Mouse (Mus musculus) R1 (cell line): ENCODE data around the gene Tnfrsf8.

ENCODE experiments used
- DNase-seq: peaks from one replicate; pipeline ENCODE4 v3.0.0-alpha.2; 2018; ENCODE audit warnings: low read depth, low spot score

Gene Tnfrsf8

DNA sequence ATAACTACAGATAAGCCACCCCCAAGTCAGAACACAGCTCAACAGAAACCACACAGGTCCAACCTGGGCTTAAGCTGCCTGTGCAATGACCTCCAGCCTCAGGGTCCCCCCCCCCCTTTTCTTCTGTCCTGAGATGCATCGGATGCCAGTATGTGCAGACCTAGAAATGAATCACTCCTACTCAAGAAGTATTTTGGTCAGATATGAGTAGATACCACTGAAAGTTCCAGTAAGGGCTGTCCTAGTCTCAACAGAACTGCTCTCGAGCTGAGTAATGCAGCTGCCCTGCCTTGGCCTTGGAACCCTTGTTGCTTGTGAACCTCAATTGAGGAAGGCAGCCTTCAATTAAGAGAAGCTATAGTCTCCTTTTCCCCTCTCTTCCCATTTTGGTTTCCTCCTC, 4.1 kb downstream of the Tnfrsf8 start:
- no peak for DNase-seq

DNA sequence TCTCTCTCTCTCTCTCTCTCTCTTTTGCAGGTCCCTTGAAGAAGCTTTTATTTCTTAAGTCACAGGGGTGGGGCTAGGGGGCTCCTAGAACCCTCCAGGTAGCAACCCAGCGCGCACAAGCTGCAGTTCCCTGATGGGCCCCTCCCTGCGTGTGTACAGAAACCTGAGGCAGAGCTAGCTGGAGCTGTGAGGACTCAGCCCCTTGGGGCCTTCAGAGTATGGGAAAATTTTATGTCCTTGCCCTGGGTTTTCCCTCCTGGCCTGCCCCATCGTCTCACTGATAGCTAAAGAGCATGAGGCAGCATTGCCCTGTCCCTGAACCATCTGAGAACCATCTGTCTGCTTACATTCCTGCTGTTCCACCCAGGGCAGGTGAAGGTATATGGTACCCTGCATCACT, 8.5 kb downstream of the Tnfrsf8 start:
- DNase-seq: peak; percentile 50

DNA sequence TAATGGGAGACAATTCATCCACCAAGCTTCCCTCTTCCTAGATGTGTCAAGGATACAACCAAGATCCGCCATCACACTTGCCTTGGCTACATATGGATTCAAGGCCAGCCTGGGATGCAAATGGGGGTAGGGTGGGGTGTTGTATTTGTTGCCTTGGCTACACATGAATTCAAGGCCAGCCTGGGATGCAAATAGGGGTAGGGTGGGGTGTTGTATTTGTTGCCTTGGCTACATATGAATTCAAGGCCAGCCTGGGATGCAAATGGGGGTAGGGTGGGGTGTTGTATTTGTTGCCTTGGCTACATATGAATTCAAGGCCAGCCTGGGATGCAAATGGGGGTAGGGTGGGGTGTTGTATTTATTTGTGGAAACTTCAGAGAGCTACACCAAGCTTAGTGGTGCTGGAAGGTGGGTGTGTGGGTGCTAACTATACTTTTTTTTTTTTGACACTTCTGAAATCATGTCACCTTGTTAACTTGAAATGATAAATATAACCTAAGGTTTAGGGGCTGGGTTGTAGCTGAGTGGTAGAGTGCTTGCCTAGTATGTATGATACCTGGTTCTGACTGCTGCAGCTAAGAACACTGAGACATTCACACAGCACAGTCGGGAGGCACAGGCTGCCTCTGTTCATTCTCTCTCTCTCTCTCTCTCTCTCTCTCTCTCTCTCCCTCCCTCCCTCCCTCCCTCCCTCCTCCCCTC, 9.2 kb downstream of the Tnfrsf8 start:
- peak; percentile 95 for DNase-seq

DNA sequence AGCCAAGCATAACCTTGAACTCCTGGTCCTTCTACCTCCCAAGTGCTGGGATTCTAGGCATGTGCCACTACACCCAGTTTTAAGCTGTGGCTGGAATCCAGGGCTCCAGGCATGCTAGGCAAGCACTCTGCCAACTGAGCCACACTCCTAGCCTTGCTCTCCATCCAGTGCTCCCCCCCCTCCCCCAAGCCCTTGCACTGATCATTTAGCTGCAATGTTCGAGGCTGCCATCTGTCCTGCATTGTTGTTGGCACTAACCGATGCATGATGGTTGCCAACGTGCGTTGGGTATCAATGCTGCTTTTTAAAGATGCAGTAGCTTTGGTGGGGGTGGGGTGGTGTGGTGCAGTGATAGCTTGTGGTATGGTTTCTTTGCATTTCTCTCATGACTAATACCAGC, 10.9 kb downstream of the Tnfrsf8 start:
- no peak for DNase-seq

DNA sequence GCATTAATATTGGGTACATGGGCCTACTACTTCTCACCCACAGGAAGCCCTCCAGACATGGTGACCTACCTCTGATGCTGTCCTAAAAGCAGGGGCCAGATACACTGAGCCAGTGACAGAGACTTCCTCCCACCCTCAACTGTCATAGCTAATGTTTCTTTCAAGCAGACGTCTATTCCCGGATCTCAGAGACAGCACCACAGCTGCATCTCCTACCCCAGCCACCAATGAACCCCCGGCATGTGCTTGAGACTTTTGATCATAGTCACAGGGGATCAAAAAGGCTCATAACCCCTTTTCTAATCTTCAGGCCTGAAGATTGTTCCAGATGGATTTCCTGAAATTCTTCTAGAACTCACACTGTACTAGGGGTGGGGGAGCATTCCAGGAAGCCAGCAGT, 12.9 kb downstream of the Tnfrsf8 start:
- DNase-seq: no peak

DNA sequence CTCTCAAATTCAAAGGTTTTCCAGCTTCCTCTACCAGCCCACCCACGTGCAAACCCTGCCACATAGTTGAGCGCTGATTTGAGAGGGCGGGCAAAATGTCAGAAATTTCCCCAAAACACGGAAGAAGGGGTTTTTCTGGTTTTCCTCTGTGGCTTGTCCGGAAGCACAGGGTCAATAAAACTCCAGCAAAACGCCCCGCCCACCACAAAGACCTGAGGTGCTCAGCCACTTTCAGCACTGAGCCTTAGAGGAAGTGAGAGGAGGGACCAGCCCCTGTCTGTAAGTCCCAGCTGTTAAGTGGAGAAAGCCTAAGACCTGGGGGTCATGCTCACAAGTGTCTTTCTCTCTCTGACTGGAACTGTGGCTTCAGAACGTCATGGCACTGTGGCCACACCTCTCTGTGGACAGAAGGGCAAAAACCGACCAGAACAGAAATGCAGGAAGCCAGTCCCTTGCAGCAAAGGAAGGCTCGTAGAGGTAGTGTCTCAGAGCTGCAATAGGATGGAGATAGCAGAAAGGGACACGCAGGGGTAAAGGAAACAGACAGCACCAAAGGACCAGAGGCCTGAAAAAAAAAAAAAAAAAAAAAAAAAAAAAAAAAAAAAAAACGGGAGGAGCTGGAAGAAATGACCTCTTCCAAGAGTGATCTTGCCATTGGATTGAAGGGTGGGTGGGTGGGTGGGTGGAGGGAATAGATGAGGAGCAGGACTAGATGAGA, 14.6 kb downstream of the Tnfrsf8 start:
- DNase-seq: peak; percentile 83

DNA sequence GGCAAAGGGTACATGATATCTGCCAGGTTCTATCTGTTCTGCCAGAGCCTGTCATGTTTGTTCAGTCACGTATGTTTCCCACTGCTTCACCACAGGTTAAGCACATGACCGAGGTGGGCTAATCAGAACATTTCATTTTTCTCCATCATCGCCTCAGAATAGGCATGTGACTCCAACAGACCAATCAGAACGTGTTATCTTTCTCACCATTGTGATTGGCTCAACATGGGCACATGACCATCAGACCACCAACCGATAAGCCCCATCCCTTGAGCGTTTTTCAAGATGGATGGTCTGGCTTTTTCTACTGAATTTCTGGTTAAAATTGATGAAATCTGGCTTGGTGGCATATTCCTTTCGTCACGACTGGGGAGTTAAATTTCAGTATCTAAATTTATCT, 15.6 kb downstream of the Tnfrsf8 start:
- DNase-seq: peak; percentile 59

DNA sequence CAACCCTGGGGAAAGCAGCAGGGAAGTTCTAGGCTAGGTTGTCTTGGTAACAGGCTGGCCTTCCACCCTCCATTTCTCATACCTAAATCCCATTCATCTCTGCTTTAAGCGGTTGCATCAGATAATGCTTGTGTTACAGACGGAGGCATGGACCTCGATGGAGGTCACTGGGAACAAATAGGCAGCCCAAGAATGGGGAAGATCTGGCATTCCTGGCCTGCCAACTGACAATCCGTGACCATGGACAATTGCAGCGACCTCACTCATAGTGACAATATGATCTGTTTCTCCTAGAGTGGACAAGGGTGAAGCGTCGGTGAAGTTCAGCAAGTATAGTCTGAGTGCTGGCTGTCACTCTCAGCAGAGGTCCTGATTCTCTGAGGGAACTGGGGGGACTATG, 16.1 kb downstream of the Tnfrsf8 start:
- no peak for DNase-seq

DNA sequence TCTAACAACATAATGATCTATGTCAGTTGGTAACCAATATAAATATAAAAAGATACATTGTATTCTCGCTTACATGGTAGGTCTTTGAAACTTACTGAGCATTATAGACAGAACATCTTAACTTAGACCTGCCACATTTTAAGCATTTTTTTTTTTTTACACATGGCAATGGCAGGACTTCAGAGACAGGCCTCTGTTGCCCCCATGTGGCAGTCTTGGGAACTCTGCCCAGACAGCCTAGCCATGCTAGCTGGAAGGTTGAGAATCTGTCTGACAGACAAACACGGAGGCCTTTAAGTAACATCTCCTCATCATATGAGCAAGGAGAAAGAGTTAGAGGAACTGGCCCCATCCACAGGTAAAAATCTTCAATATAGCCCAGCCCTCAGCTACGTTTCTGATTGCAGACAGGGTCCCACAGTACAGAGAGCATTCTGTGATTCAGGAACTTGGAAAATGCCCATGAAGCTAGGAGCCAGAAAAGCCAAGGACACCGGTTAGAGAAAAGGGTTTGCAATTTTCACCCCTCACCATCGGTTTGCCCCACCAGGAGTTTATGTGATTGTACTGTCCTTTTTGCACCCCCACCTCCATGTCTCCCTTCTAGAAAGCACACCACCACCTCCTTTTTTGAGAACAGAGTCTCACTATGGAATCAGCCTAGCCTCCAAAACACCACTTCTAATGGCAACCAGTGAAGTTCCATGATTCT, 19.2 kb downstream of the Tnfrsf8 start:
- DNase-seq: peak; percentile 77

DNA sequence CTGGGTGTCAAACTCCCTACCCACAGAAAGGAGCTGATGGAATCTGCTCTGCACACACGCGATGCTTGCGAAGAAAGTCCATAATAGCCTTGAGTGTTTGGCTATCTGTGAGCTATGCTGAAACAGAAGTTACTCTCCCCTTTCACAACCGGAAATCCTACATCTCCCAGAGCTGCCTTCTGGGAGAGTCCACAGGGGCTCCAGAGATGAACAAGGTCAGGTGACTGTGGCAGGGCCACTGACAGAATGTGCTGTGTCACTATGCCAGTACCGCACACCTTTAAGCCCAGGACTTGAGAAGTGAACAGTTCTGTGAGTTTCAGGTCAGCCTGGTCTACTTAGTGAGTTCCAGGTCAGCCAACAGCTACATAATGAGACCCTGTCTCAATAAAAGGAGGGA, 20.4 kb downstream of the Tnfrsf8 start:
- peak; percentile 58 for DNase-seq

DNA sequence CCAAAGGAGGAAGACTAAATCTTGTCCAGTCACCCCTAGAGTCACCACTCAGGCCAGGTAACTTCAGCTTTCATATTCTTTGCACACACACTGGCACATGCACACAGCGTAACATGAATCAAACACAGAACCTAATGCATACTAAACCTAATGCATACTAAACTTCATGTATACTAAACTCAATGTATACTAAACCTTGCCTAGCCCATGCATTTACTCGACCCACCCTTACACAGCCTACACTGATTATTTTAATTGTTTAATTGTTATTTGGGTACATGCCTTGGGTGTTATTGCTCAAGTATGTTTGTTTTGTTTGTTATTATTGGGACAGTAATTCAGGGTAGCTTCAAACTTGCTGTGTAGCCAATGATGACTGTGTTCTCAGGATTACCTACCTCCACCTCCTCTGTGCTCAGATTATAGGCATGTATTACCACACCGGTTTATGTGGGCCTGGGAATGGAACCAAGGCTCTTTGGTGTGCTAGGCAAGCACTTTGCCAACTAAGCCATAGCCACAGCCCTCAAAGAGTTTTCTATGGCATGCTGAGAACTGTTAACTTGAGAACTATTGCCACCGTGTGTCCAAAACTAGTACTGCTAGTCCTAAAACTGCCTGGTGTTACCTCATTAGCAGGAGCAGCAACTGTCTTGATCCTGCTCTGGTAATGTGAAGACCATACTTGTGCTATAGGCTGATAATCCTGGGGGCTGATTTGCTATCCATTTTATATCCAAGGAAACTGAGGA, 28.4 kb downstream of the Tnfrsf8 start:
- DNase-seq: peak; percentile 83

DNA sequence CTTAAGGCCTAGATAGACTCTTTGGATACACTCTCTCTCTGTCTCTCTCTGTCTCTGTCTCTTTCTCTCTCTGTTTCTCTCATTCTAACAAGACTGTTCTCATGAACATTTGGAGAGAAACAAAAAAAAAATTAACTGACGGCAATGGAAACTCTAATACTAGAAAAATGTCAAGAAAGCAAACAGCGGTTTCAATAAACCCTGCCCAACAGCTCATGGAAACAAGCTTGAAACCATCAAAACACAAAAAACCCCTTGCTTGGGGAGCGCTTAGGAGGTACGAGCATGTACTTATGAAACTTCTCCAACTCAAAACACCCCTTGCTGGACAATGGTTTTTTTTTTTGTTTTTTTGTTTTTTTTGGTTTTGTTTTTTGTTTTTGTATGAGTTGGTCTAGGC, 30.3 kb downstream of the Tnfrsf8 start:
- no peak for DNase-seq

DNA sequence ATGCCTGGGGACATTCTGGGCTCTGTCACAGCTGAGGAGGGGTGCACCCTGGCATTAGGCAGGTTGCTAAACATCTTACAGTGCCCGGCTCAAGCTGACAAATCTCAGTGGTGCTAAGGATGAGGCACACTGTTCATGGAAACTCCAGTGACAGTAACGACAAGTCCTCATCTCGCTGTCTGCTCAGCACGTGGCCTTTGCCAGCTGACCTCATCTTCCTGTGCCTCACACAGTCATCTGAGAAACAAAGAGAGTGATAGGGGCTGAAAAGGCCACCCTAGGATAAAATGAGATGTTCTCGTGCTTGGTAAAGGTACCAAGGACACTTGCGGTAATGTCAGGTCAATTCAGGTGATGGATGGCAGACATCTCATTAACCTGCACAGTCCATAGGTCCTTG, 31.5 kb downstream of the Tnfrsf8 start:
- no peak for DNase-seq

DNA sequence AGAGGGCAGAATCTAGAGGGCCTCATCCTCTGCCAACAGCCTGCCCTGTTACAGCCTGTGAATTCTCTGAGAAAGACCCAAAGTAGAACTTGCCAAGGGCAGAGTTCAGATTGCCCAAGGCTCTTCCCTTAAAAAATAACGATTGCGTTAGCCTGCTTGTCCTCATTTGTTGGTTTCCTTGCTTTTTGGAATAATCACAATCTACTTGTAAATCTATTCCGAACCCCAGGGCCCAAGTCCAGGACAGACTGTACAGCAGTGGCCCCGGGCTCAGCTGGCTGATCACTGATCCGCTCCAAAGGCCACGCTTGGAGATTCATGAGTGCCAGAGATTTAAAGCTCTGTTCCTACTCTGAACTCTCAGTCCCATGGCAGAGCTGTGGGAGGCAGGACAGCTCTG, 34.0 kb downstream of the Tnfrsf8 start:
- no peak for DNase-seq

DNA sequence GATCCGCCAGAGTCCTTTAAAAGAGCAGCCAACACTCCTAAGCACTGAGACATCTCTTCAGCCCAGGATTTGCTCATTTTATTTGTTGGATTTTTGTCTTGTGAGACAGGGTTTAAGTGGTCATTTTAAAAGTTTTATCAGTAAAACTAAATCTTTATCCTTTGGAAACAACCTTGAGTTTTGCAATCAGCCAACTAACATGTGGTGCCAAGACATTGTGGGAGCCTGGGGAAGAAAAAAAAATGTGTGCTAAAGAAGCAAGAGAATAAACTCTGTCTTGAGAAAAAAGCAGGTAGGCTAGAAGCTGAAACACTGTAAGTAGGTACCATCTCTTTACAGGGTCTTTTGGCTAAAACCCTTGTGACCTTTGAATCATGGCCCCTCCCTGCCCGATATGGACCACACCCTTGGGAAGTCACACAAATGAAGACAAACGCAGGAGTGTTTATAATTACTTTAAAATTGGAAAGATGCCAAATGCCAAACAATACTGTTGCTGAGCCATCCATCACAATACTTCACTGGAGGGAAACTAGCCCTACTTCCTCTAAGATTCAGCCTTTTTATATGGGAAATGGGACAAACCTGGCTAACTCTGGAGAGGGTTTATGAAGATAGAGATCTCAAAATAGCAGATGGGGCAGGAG, 36.1 kb downstream of the Tnfrsf8 start:
- DNase-seq: peak; percentile 58

DNA sequence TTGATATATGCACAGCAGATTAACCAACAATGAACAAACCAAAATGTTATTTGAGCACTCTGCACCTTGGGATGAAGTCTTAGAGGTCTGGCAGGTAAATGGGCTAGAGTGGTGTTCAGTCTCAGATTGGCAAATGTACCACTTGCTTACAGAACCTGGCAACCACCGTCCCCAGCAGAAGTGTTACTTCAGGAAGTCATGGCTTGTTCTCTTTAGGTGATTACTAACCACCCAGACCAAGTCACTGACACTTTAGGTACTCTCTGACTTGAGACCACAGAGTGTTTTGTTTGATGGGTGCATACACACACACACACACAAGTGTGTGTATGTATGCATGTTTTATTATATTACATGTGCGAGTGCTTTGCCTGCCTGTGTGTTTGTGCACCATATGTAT, 36.7 kb downstream of the Tnfrsf8 start:
- no peak for DNase-seq

DNA sequence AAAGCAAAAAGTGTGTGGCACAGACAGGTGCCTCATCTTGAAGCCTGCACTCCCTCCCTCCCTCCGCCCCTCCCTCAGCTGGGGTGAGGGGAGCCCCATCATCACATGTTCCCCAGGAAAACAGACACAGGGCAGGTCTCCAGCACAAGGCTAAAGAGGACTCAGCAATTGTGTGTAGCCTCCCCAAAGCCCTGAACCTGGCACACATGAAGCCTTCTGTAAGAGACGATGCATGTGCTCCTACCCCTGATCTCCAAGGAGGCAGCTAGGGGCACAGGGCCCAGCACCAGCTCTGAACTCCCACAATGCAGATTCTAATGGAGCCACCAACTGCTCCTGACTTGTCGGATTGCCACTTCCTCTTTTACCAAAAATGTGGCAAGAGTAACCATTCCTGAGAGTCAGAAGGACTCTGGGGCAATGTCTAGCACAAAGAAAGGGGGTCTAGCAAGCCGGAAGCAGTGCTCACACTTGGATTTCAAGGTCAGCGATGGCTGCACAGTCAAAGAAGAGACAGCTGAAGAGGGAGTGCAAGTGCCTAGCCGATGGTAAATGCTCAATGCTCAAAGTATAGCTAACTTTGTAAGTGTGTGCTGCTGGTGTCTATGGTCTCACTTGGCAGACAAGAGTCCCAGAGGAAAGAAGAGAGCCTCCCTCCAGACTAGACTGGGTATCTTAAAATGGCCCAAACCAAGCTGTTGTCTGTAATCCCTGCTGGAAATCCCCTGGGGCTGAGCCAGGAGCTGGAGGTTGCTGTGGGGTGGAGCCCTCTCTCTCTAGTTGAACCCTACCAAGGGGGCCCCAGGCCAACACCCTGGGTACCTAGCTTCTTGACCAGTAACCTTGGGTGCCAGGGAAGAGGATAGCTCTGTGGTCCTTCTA, 38.4 kb downstream of the Tnfrsf8 start:
- peak; percentile 34 for DNase-seq

DNA sequence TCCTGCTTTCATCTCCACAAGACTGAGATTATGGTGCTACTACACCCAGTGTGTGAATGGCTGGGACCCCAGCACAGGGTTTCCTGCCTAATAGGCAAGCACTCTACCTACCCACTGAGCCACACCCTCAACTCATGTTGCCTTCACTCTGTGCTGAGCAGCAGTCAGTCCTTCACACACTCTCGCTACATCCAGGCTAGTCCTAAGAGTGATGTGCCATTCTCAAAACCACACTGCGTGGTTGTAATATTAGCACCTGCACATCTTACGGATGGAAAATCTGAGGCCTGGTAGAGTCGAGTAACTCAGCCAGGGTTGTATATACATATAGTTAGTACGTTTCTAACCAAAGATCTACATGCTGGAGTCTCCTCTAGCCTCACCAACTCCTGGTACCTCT, 40.1 kb downstream of the Tnfrsf8 start:
- DNase-seq: no peak

DNA sequence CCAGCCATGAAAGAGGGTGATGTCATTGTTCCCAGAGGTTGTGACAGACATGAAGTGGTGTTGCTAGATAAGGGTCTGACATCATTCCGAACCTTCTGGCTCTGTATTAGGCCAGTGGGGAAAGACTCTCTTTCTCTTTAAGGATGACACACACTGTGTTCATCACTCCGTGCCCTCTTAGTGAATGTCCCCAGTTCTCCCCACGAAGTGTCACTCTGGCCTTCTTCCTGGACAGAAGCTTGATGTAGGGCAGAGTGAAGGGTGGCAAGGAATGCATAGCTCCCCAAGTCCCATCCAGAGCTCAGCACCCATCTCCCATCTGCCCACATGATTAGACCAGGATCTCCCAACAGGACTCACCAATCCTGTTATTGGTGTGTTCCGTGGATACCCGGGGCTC, 41.0 kb downstream of the Tnfrsf8 start:
- DNase-seq: no peak

DNA sequence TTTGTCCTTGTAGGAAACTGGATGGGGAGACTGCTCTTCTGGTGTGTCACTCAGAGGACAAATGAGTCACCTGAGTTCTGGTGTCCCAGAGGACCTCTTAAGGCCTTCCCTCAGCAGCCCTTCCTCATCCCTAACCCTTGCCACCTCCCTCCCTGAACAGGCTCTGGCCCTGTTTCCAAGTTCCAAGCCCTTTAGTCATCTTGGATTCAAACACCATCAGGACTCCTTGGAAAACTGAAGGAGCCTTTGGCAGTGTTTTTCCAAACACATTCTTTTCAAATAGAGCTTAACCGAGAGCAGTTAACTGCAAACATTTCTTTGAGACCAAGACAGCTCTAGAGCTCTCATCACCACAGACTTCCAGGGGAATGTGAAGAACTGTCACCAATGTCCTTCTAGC, 42.2 kb downstream of the Tnfrsf8 start:
- DNase-seq: no peak

DNA sequence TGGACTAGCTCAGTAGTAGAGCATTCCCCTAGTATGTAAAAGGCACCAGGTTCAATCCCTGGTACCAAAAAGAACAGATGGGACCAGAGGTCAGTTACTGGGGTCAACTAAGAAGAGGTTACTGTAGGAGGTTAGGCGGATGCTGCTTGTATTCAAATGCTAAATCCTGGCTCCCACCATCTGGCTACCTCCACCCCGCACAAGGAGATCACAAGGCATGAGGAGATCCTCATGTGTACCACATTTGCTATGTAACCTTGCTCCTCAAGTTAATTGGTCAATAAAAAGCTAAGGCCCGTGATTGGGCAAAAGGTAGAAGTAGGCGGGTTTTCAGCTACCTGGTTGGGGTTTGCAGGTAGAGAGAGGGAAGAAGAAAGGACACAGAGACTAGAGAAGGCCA, 43.3 kb downstream of the Tnfrsf8 start:
- peak; percentile 95 for DNase-seq
